In genomic region chr10:49790326-49790725, GRCm38 (mm10) we compare ENCODE assay signal across 21 mouse cellular contexts. TPM values are rescaled to one million over a fixed set of nuclear protein-coding genes. Genes with fewer than 3 reads are reported as not detected.
DNase-seq lines count a peak whose midpoint lies in the region; ATAC-seq lines count a peak whose summit lies in the region.
"Had no signal": no experiment of that assay in that cellular context is flagged by ENCODE, and none has a peak within 500 bp of the region (broad histone marks: within the 10 kb centered on the region; RNA-seq: fewer than 3 reads in every experiment).

No protein-coding gene starts in this region.

- DNase-seq in embryo, embryonic 10 days (ENCODE audit: low spot score), result peak; percentile 7
- no peak for DNase-seq in embryo, embryonic 10.5 days (ENCODE audit: low spot score)
- no peak for DNase-seq in neural tube, embryonic 10.5 days (ENCODE audit: extremely low spot score, low spot score)
- no peak for DNase-seq in hindbrain, embryonic 14.5 days (ENCODE audit: low spot score)
- no peak for DNase-seq in urinary bladder, postnatal 36 days (ENCODE audit: low spot score in 2 of 2)
- DNase-seq: kidney, adult 8-10 months; kidney, postnatal 4 days; lung, postnatal 36 days; thymus, postnatal 36 days had no signal

- no peak overlapping the region for H3K4me3 ChIP-seq in neural tube, embryonic 13.5 days
- no peak overlapping the region for H3K4me3 ChIP-seq in hindbrain, embryonic 14.5 days (replicated peaks; ENCODE audit: low read length)
- H3K4me3 ChIP-seq in stomach, embryonic 15.5 days (replicated peaks), result no peak overlapping the region
- H3K4me3 ChIP-seq: erythroblast, embryonic 14.5 days; heart, embryonic 13.5 days; limb, embryonic 12.5 days; liver, embryonic 15.5 days; midbrain, embryonic 12.5 days; neural tube, embryonic 12.5 days had no signal

- H3K27me3 ChIP-seq in neural tube, embryonic 13.5 days, result no peaks in the 10 kb centered on the region
- no peaks in the 10 kb centered on the region for H3K27me3 ChIP-seq in hindbrain, embryonic 14.5 days (ENCODE audit: control insufficient read depth, insufficient read depth, low read length)
- H3K27me3 ChIP-seq in stomach, embryonic 15.5 days (replicated peaks), result 0 out of 2 replicates have a peak, but pooled peaks cover 5% of the 10 kb centered on the region
- H3K27me3 ChIP-seq: midbrain, embryonic 12.5 days had no signal

- WGBS in neural tube, embryonic 13.5 days, result 20% methylated on average over 8 of the region's 8 CpGs
- 33% methylated on average over 8 of the region's 8 CpGs for WGBS in hindbrain, embryonic 14.5 days
- 52% methylated on average over 8 of the region's 8 CpGs for WGBS in stomach, embryonic 15.5 days

- no peak for ATAC-seq in neural tube, embryonic 13.5 days (ENCODE audit: low read depth)
- ATAC-seq in hindbrain, embryonic 14.5 days (ENCODE audit: low FRiP score), result no peak
- ATAC-seq in stomach, embryonic 15.5 days (ENCODE audit: insufficient read depth, low FRiP score, low read depth), result peak; percentile 27; the same call in 1 of the 2 replicates
- no peak for ATAC-seq in erythroid progenitor cell, adult 5-6 weeks (replicated peaks; ENCODE audit: low FRiP score, poor library complexity, severe bottlenecking)
- ATAC-seq: forebrain, embryonic 16.5 days had no signal

- H3K4me1 ChIP-seq in neural tube, embryonic 13.5 days (replicated peaks), result peaks cover 24% of the 10 kb centered on the region
- H3K4me1 ChIP-seq in hindbrain, embryonic 14.5 days (replicated peaks; ENCODE audit: control insufficient read depth, insufficient read depth, low read length), result peaks cover 23% of the 10 kb centered on the region
- peaks cover 5% of the 10 kb centered on the region; the same call in 1 of the 2 replicates for H3K4me1 ChIP-seq in stomach, embryonic 15.5 days
- H3K4me1 ChIP-seq: liver, embryonic 15.5 days had no signal

- no peaks in the 10 kb centered on the region for H3K36me3 ChIP-seq in neural tube, embryonic 13.5 days
- no peaks in the 10 kb centered on the region for H3K36me3 ChIP-seq in hindbrain, embryonic 14.5 days (replicated peaks; ENCODE audit: control insufficient read depth, insufficient read depth)
- no peaks in the 10 kb centered on the region for H3K36me3 ChIP-seq in stomach, embryonic 15.5 days
- H3K36me3 ChIP-seq: heart, embryonic 13.5 days; limb, embryonic 12.5 days; liver, embryonic 15.5 days; midbrain, embryonic 12.5 days; neural tube, embryonic 12.5 days had no signal

- peak overlapping the region; percentile 69 for H3K4me2 ChIP-seq in neural tube, embryonic 13.5 days
- H3K4me2 ChIP-seq in hindbrain, embryonic 14.5 days (replicated peaks), result peak overlapping the region; percentile 59
- H3K4me2 ChIP-seq in stomach, embryonic 15.5 days, result no peak overlapping the region
- H3K4me2 ChIP-seq: heart, embryonic 13.5 days; limb, embryonic 12.5 days; liver, embryonic 15.5 days; midbrain, embryonic 12.5 days had no signal

- H3K27ac ChIP-seq in neural tube, embryonic 13.5 days (replicated peaks), result 0 out of 2 replicates have a peak overlapping the region, but pooled peaks have one; percentile 24
- no peak overlapping the region for H3K27ac ChIP-seq in hindbrain, embryonic 14.5 days
- H3K27ac ChIP-seq in stomach, embryonic 15.5 days, result no peak overlapping the region
- H3K27ac ChIP-seq: heart, embryonic 13.5 days; limb, embryonic 12.5 days; liver, embryonic 15.5 days; midbrain, embryonic 12.5 days; neural tube, embryonic 12.5 days had no signal

- no peak overlapping the region for H3K9ac ChIP-seq in neural tube, embryonic 13.5 days
- H3K9ac ChIP-seq in hindbrain, embryonic 14.5 days, result no peak overlapping the region
- H3K9ac ChIP-seq in stomach, embryonic 15.5 days, result no peak overlapping the region
- H3K9ac ChIP-seq: heart, embryonic 13.5 days; limb, embryonic 12.5 days; liver, embryonic 15.5 days; midbrain, embryonic 12.5 days; neural tube, embryonic 12.5 days had no signal

- no peaks in the 10 kb centered on the region for H3K9me3 ChIP-seq in neural tube, embryonic 13.5 days
- H3K9me3 ChIP-seq in hindbrain, embryonic 14.5 days (ENCODE audit: control insufficient read depth, low read length), result no peaks in the 10 kb centered on the region
- H3K9me3 ChIP-seq in stomach, embryonic 15.5 days, result no peaks in the 10 kb centered on the region
- H3K9me3 ChIP-seq: heart, embryonic 13.5 days; limb, embryonic 12.5 days; liver, embryonic 15.5 days; midbrain, embryonic 12.5 days; neural tube, embryonic 12.5 days had no signal

RNA-seq across cellular contexts. Expression of gene Grik2, which starts 1.8 kb away (rescaled TPM):
- 26.9 and 28.6 TPM in 2 replicates for polyA plus RNA-seq in neural tube, embryonic 13.5 days (2015; fragmentation: Nextera tagmentation; extraction: Ambion mirVana)
- polyA plus RNA-seq in hindbrain, embryonic 14.5 days (2014; fragmentation: Nextera tagmentation; extraction: Ambion mirVana), result 43.2 and 45.5 TPM in 2 replicates
- 3.3 and 4.8 TPM in 2 replicates for polyA plus RNA-seq in stomach, embryonic 15.5 days (2015; fragmentation: Nextera tagmentation; extraction: Ambion mirVana)
- not detected in 2 replicates for total RNA-seq in erythroid progenitor cell, adult 5-6 weeks (2015; ENCODE audit: low replicate concordance)
- total RNA-seq in erythroid progenitor cell, adult 5-6 weeks (2017; ENCODE audit: low replicate concordance), result not detected in 2 replicates
- total RNA-seq: granulocyte monocyte progenitor cell, adult 5-6 weeks; hematopoietic stem cell, adult 5-6 weeks had no signal
- polyA plus RNA-seq: erythroblast, embryonic 14.5 days had no signal
